Mouse (Mus musculus): ENCODE results near the gene Apol7e. TPM values are rescaled to one million over a fixed set of nuclear protein-coding genes. Genes with fewer than 3 reads are reported as not detected.

Gene Apol7e
- polyA plus RNA-seq (2017; shearing (Covaris generic)), result 79.7 TPM

GRCm38 (mm10) chr15:77698656-77699055 lies at the start of gene Apol7e:
Apol7e (plus strand) TSS chr15:77698857.

DNA sequence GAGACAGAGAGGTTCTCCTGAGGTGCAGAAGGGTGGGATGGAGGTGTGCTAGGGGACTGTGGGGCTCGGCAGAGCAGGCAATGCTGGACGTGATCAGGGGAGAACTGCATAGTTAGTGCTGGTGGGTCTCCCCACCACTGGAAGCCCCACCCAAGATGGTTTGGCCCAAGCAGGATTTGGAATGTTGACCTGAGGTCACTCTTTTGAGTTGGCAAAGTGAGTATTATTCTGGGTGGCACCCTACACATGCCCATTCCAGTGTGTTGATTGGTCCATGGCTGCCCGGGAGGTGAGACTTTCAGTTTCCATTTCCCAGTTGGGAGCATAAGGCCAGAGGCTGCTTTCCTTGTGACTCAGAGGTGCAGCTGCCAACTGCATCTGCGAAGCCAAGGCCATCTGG lies 30.1 kb downstream of the Apol7e start, which contains the start of gene Apol9b:
Gene Apol9b (plus strand): TSS at position 301 of the 400 bp plus-strand sequence.

DNA sequence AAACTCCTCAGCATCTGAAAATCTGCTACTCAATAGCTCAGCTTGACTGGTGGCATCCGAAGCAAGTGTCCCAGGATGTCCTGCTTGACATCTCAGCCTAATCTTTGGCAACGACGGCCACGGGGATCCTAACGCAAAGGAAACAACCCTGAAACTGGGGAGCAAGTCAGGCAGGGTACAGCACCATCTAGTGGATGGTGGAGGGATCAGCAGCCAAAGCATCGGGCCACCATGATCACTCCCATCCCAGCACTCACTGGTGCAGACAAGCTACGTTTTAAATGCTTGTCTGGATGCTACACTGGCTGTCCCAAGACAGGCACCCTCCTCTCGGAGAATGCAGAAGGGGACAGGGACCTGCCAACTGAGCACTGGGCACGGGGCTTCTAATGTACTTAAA lies 58.2 kb downstream of the Apol7e start, which contains the start of gene Apol8:
Gene Apol8 (minus strand): TSS at position 156 of the 400 bp plus-strand sequence.

Other genes with a start within 250 kb of the Apol7e start
- gene Apol10a, start 221.8 kb upstream of the Apol7e start, polyA plus RNA-seq (2017; shearing (Covaris generic)), result 0.15 TPM
- gene Apol11a, start 190.6 kb upstream of the Apol7e start, polyA plus RNA-seq (2017; shearing (Covaris generic)), result 0.89 TPM
- gene Apol7c, start 165.5 kb upstream of the Apol7e start, polyA plus RNA-seq (2017; shearing (Covaris generic)), result not detected
- gene 1700025B11Rik, start 137.0 kb upstream of the Apol7e start, polyA plus RNA-seq (2017; shearing (Covaris generic)), result not detected
- 4.6 TPM for gene Apol10b, start 102.7 kb upstream of the Apol7e start, polyA plus RNA-seq (2017; shearing (Covaris generic))
- gene Gm36245, start 99.6 kb upstream of the Apol7e start, polyA plus RNA-seq (2017; shearing (Covaris generic)), result not detected
- 6.1 TPM for gene Apol11b, start 55.6 kb upstream of the Apol7e start, polyA plus RNA-seq (2017; shearing (Covaris generic))
- 17.0 TPM for gene Apol9b, start 30.2 kb downstream of the Apol7e start, polyA plus RNA-seq (2017; shearing (Covaris generic))
- 0.20 TPM for gene Apol8, start 58.1 kb downstream of the Apol7e start, polyA plus RNA-seq (2017; shearing (Covaris generic))
- gene Myh9, start 143.3 kb downstream of the Apol7e start, polyA plus RNA-seq (2017; shearing (Covaris generic)), result 477 TPM
- 229 TPM for gene Txn2, start 230.1 kb downstream of the Apol7e start, polyA plus RNA-seq (2017; shearing (Covaris generic))